Mouse (Mus musculus): ENCODE data around the gene Ldhd.

The Ldhd gene

GRCm38 (mm10) chr8:111630105-111630521, at the start of gene Ldhd:
TSS of gene Ldhd (minus strand) at chr8:111630374.
- no peak for DNase-seq (ENCODE audit: low read depth in 2 of 2, low spot score in 2 of 2)

- DNase-seq (ENCODE audit: low read depth in 2 of 2, low spot score in 2 of 2): no peak
Observed at GRCm38 (mm10) chr8:111678848-111679247, 48.7 kb upstream of the Ldhd start.

DNA sequence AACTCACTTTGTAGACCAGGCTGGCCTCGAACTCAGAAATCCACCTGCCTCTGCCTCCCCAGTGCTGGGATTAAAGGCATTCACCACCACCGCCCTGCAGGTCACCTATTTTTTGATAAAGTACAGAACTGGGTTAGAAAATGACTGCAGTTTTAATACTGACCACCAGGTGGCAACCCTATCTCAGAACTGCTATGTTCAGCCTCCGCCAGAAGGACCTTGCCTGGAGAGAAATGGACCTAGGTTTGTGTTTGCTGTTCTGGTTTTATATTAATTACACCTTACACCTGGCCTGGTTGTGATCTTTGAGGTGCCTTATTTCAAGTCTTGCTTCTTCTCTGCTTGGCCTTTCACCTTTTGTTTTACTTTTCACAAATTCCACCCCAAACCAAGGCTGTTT, 47.9 kb upstream of the Ldhd start:
- peak; percentile 37 to 59 for DNase-seq (ENCODE audit: low read depth in 2 of 2, low spot score in 2 of 2)

GRCm38 (mm10) chr8:111676237-111676636, 46.1 kb upstream of the Ldhd start:
- DNase-seq (ENCODE audit: low read depth in 2 of 2, low spot score in 2 of 2): peak; percentile 11 to 42

GRCm38 (mm10) chr8:111666751-111667150, 36.6 kb upstream of the Ldhd start:
- no peak for DNase-seq (ENCODE audit: low read depth in 2 of 2, low spot score in 2 of 2)

- DNase-seq (ENCODE audit: low read depth in 2 of 2, low spot score in 2 of 2): peak in 1 of 2 experiments; percentile 36
Observed at GRCm38 (mm10) chr8:111662473-111662872, 32.3 kb upstream of the Ldhd start.

DNA sequence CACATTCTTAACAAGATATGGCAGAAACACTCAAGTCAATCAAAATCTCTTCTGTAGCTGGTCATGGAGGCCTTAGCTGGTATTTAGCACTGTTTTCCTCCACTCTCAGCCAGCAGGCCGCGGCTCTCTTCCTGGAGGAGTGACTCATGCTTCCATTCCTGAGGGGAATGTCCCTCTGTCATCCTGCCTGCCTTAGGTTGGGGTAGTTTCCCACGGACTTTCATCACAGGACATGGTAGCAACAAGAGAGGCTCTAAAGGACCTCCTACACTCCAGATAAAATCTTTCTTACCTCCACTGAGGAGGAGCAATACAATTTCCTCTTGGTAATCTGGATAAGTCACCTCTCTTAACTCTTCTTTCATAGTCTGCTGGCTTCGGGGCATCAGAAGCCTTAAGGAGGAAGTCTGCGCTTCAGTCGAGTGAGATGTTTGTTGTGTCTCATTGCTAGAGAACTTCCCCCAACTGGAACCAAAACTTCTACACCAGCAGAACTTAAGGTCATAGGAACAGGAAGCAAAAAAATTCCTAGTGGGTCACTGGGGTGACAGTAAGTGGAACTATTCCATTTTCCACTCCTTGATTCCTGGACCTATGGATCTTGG, 28.7 kb upstream of the Ldhd start:
- DNase-seq (ENCODE audit: low read depth in 2 of 2, low spot score in 2 of 2): no peak

DNA sequence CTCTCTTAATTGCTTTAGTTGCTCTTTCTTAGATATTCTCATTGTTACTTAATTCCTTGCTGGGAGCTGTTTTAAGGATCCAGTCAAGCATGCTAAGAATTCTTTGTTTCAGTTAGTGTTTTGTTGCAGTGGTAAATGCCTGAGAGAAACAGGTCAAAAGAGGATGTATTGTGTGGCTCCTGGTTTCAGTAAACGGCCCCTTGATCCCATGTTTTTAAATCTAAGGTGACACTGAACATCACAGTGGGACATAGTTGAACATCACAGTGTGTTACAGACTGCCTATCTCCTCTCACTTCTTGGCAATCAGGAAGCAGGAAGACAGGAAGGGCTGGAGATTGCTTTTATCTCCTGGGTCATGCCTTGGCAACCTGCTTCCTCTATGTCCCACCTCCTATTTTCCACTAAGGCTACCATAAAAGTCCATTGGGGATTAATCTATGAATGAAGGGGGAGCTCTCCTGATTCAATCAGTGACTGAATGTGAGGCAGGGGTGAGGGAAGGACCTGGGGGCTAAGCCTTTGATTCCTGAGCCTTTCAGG, 27.2 kb upstream of the Ldhd start:
- DNase-seq (ENCODE audit: low read depth in 2 of 2, low spot score in 2 of 2): no peak

DNA sequence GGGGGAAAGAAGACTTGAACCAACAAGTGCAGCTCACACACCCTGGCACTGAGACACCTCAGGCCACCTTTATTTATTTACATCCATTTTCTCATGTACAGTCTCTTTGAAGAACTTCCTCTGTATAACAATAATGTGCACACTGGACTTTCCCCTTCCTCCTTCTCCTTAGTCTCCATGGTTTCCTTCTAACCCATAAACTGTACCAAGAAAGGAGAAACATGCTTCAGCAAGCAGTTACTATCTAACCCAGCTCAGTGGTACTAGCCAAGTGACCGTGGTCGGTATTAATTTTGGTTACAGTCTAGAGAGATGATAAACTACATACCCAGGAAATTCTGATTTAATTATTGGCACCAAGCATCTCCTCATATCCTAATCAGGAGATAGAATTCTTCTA, 23.4 kb upstream of the Ldhd start:
- no peak for DNase-seq (ENCODE audit: low read depth in 2 of 2, low spot score in 2 of 2)

GRCm38 (mm10) chr8:111650651-111651050, 20.5 kb upstream of the Ldhd start:
- DNase-seq (ENCODE audit: low read depth in 2 of 2, low spot score in 2 of 2): no peak

DNA sequence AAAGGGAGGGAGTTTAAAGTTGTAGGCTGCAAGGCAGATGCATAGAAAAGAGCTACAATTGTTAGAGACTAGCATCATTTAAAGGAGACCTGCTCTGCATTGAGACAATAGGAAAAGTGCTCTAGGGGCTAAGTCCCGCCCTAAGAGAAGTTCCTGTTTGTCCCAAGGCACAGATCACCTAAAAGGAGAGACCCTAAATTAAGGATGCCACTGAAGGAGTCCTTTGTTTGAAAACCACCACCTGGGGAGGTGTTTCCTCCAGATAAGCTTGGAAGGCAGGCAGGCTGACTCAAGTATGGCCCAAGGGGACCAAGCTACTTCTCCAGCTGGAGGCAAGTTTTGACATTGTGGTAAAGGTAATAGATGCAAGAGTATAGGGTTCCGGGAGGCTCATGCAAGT, 18.7 kb upstream of the Ldhd start:
- DNase-seq (ENCODE audit: low read depth in 2 of 2, low spot score in 2 of 2): no peak

- DNase-seq (ENCODE audit: low read depth in 2 of 2, low spot score in 2 of 2): peak; percentile 20 to 49
Observed at GRCm38 (mm10) chr8:111645715-111646114, 15.5 kb upstream of the Ldhd start.

GRCm38 (mm10) chr8:111644286-111645051, 14.3 kb upstream of the Ldhd start:
- peak; percentile 60 to 64 for DNase-seq (ENCODE audit: low read depth in 2 of 2, low spot score in 2 of 2)

GRCm38 (mm10) chr8:111643264-111644141, 13.3 kb upstream of the Ldhd start, which contains the start of gene Zfp1:
TSS of gene Zfp1 (plus strand) at chr8:111643401.
- DNase-seq (ENCODE audit: low read depth in 2 of 2, low spot score in 2 of 2): peak; percentile 88 to 89

DNA sequence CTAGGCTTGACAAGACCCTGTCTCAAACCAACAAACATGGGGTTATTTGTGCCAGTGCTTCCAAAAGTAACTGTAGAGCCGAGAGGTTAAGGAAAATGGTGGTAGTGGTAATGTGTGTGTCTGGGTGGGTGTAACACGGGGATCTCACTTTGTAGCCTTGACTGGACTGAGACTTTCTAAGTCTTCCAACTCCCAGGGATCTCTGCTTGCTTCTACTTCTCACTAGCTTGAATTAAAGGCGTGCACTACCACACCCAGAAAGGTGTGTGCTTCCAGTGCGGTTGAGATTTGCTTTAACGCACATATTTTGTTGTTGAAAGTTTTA, 12.7 kb upstream of the Ldhd start:
- DNase-seq (ENCODE audit: low read depth in 2 of 2, low spot score in 2 of 2): no peak

DNA sequence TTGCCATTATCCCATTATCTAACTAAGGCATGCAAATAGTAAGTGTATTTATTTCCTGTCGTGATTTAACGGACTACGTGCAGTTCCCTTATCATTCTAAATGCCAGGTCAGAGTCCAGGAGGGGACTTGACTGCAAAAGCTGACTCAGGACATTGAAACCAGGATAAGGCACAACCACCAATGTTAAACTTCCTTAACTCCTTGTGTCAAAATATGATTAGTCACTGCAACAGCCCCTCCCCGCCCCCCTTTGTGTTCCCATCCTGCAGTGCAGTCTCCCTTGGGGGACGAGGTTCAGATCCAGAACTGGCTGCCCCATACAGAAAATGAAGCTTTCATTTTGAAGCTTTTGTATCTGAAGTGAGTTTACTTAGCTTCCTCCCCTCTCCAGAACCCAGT, 12.3 kb upstream of the Ldhd start:
- no peak for DNase-seq (ENCODE audit: low read depth in 2 of 2, low spot score in 2 of 2)

- DNase-seq (ENCODE audit: low read depth in 2 of 2, low spot score in 2 of 2): no peak
Observed at GRCm38 (mm10) chr8:111641064-111641463, 10.9 kb upstream of the Ldhd start.

DNA sequence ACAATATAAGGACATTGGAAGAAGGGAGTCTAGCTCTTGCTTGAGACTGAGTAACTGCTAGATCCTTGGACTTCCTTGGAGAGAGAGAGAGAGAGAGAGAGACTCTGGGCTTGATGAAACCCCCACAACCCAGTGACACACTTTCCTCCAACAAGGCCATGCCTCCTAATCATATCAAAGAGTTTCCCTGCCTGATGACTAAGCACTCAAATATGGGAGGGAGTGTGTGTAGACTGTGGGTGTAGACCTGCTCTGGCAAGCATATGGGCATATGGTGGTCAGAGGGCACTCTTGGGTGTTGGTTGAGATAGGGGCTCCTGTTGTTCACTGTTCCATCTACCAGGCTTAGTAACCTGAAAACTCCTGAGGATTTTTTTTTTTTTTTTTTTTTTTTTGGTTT, 7.9 kb upstream of the Ldhd start:
- no peak for DNase-seq (ENCODE audit: low read depth in 2 of 2, low spot score in 2 of 2)

- DNase-seq (ENCODE audit: low read depth in 2 of 2, low spot score in 2 of 2): no peak
Observed at GRCm38 (mm10) chr8:111632976-111633375, 2.8 kb upstream of the Ldhd start.

GRCm38 (mm10) chr8:111631589-111631988, 1.4 kb upstream of the Ldhd start:
- no peak for DNase-seq (ENCODE audit: low read depth in 2 of 2, low spot score in 2 of 2)

GRCm38 (mm10) chr8:111628894-111629501, 1.2 kb downstream of the Ldhd start:
- DNase-seq (ENCODE audit: low read depth in 2 of 2, low spot score in 2 of 2): no peak

All from CD8-positive naive resting alpha-beta T cell, adult 2 months (primary cell).